Mouse (Mus musculus) megakaryocyte, embryonic 14.5 days (primary cell): ENCODE results near the gene Coro1b.

Experiments
- FLI1 ChIP-seq: IDR thresholded peaks from 2 replicates; pipeline ENCODE4 v1.6.1; 2012; ENCODE audit warnings: low read length, inconsistent platforms, mixed read lengths
- GATA1 ChIP-seq: IDR thresholded peaks from 3 replicates; pipeline ENCODE4 v1.6.1; 2012; ENCODE audit warnings: mixed read lengths, low read length, inconsistent platforms, borderline replicate concordance

- TF ChIP-seq GATA1 (no peak), FLI1 (no peak)
Measured at GRCm38 (mm10) chr19:4114551-4114950, 33.9 kb upstream of the Coro1b start.
